Mouse (Mus musculus) embryonic facial prominence, embryonic 10.5 days (tissue): ENCODE results near the gene Dock8. TPM values are rescaled to one million over a fixed set of nuclear protein-coding genes. Genes with fewer than 3 reads are reported as not detected.

Experiments used
- DNase-seq: peaks from one replicate; pipeline ENCODE4 v3.0.0-alpha.2; 2017; ENCODE audit warnings: low spot score
- H3K27ac ChIP-seq: fragments of 300-500 bp; sonication (generic); replicated peaks from 2 replicates; pipeline ENCODE4 v1.5.1; 2016; ENCODE audit warnings: mild to moderate bottlenecking
- H3K27me3 ChIP-seq: fragments of 300-500 bp; sonication (generic); replicated peaks from 2 replicates; pipeline ENCODE4 v1.6.1; 2016; ENCODE audit warnings: low read depth, mild to moderate bottlenecking; ENCODE audit not compliant: poor library complexity, severe bottlenecking
- H3K36me3 ChIP-seq: fragments of 300-500 bp; sonication (generic); replicated peaks from 2 replicates; pipeline ENCODE4 v1.6.1; 2016; ENCODE audit warnings: mild to moderate bottlenecking, moderate library complexity
- H3K4me1 ChIP-seq: fragments of 300-500 bp; sonication (generic); 2 replicates; pipeline ENCODE4 v1.6.1; 2016
- H3K4me3 ChIP-seq: fragments of 300-500 bp; sonication (generic); 2 replicates; pipeline ENCODE4 v1.5.1; 2016; ENCODE audit warnings: mild to moderate bottlenecking, moderate library complexity
- H3K9me3 ChIP-seq: fragments of 300-500 bp; sonication (generic); 2 replicates; pipeline ENCODE4 v1.6.1; 2016; ENCODE audit warnings: mild to moderate bottlenecking
- WGBS: fragments of 180-500 bp; shearing (Covaris S2); methylation state at CpG from one replicate; pipeline ENCODE4 v1.1.7; 2016; 5-methylcytosine and 5-hydroxymethylcytosine counted together
- polyA plus RNA-seq: library from polyadenylated mRNA; unstranded; fragments of >200 nt; fragmentation: Nextera tagmentation; extraction: Ambion mirVana; gene quantifications from 2 replicates; pipeline ENCODE4 v1.2.1, GENCODE M21; 2016

Gene Dock8
- polyA plus RNA-seq, 1 experiment from 2014 or later = 2.3 TPM

GRCm38 (mm10) chr19:25107417-25107816, 108.1 kb downstream of the Dock8 start:
- WGBS = 48% methylated on average over 4 of the region's 4 CpGs
- Histone ChIP-seq H3K27me3 (no peaks in the 10 kb centered on the region), H3K4me1 (no peaks in the 10 kb centered on the region), H3K27ac (no peak overlapping the region), H3K9me3 (no peaks in the 10 kb centered on the region), H3K4me3 (no peak overlapping the region), H3K36me3 (no peaks in the 10 kb centered on the region)
- no peak for DNase-seq

DNA sequence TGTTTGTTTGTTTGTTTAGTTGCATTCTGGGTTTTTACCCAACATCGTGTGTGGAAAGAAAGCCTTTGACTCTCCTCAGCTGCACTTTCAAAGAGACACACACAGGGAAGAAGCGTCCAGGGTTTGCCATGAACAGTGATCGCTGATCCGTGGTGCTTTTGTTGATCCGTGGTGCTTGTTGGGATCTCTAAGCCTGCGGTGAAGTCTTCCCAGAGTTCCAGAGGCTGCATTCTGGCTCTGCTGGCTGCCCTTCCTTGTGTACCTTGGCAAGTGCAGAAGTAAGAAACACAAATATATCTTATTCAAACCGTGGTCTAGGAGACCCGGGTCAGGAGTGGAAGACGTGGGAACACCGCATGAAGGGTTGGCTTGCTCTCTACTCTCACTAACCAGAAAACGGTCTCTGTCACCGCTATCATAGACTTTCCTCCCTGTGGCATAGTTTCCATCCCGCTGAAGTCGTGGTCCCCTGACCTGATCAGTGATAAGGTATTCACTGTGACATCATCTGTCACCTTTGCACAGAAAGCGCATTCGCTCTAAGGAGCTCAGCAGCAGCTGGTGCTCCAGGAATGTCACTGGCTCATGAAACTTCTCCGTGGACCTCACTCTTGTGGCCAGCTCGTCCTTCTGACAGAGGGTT, 112.4 kb downstream of the Dock8 start:
- H3K27me3 ChIP-seq = no peaks in the 10 kb centered on the region
- no peak overlapping the region for H3K27ac ChIP-seq
- no peaks in the 10 kb centered on the region for H3K9me3 ChIP-seq
- H3K36me3 ChIP-seq = no peaks in the 10 kb centered on the region
- H3K4me3 ChIP-seq = no peak overlapping the region
- no peaks in the 10 kb centered on the region for H3K4me1 ChIP-seq
- 83% methylated on average over 18 of the region's 18 CpGs for WGBS
- no peak for DNase-seq

DNA sequence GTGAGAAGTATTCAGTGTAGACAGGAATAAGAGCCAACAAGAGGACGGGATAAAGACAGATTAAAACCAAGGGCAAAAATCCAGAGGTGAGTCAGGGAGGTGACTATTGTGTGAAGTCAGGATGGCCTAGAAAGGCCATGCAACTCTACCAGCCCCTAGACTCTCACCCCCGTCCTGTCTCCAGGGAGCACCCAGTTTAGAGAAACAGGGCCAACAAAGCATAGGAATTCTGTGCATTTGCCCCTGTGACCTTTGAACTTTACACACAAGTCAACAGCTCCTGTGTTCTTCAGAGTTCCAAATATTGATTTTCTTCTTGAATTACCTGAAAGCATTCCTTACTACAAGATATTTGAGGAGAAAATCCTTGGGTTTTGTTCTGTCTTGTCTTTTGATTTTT, 117.6 kb downstream of the Dock8 start:
- WGBS = 55% methylated on average over 2 of the region's 2 CpGs
- H3K27me3 ChIP-seq = no peaks in the 10 kb centered on the region
- no peaks in the 10 kb centered on the region for H3K9me3 ChIP-seq
- H3K27ac ChIP-seq = no peak overlapping the region
- H3K36me3 ChIP-seq = no peaks in the 10 kb centered on the region
- no peak overlapping the region for H3K4me3 ChIP-seq
- 0 out of 2 replicates have a peak, but pooled peaks cover 3% of the 10 kb centered on the region for H3K4me1 ChIP-seq
- no peak for DNase-seq

GRCm38 (mm10) chr19:25122417-25122816, 123.1 kb downstream of the Dock8 start:
- no peaks in the 10 kb centered on the region for H3K36me3 ChIP-seq
- no peak for DNase-seq
- H3K4me1 ChIP-seq = 0 out of 2 replicates have a peak, but pooled peaks cover 5% of the 10 kb centered on the region
- H3K27ac ChIP-seq = no peak overlapping the region
- 83% methylated on average over 8 of the region's 8 CpGs for WGBS
- no peaks in the 10 kb centered on the region for H3K9me3 ChIP-seq
- H3K4me3 ChIP-seq = no peak overlapping the region
- H3K27me3 ChIP-seq = no peaks in the 10 kb centered on the region

- Histone ChIP-seq H3K4me1 (0 out of 2 replicates have a peak, but pooled peaks cover 5% of the 10 kb centered on the region), H3K9me3 (no peaks in the 10 kb centered on the region), H3K27ac (no peak overlapping the region), H3K4me3 (no peak overlapping the region), H3K27me3 (no peaks in the 10 kb centered on the region), H3K36me3 (no peaks in the 10 kb centered on the region)
- no peak for DNase-seq
- 82% methylated on average over 13 of the region's 13 CpGs for WGBS
Observed at GRCm38 (mm10) chr19:25123031-25123430, 123.7 kb downstream of the Dock8 start.

- no peak for DNase-seq
- WGBS = 87% methylated on average over 5 of the region's 5 CpGs
- H3K4me1 ChIP-seq = 0 out of 2 replicates have a peak, but pooled peaks cover 5% of the 10 kb centered on the region
- no peaks in the 10 kb centered on the region for H3K36me3 ChIP-seq
- H3K9me3 ChIP-seq = no peaks in the 10 kb centered on the region
- H3K27ac ChIP-seq = no peak overlapping the region
- H3K4me3 ChIP-seq = no peak overlapping the region
- H3K27me3 ChIP-seq = no peaks in the 10 kb centered on the region
Observed at GRCm38 (mm10) chr19:25123461-25123860, 124.1 kb downstream of the Dock8 start.

- Histone ChIP-seq H3K4me3 (no peak overlapping the region), H3K36me3 (no peaks in the 10 kb centered on the region), H3K27me3 (no peaks in the 10 kb centered on the region), H3K9me3 (no peaks in the 10 kb centered on the region), H3K27ac (no peak overlapping the region), H3K4me1 (no peaks in the 10 kb centered on the region)
- 15% methylated on average over 4 of the region's 4 CpGs for WGBS
- no peak for DNase-seq
Observed at GRCm38 (mm10) chr19:25132322-25132721, 133.0 kb downstream of the Dock8 start.

DNA sequence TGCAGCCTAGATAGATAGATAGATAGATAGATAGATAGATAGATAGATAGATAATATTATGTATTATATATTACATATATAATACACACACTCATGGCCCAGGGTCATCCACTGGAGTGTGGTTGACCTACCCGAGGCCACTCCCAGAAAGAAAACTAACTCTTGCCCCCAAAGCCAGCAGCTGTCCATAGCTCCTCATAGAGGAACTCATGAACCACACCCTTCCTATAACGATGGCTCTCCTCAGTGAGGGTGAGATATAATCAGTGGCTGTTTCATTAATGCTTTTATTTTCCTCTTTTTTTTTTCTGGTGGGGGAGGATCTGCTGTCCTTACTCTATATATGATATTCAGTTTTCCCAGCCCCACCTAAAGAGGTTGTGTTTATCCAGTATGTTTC, 134.6 kb downstream of the Dock8 start:
- Histone ChIP-seq H3K4me1 (0 out of 2 replicates have a peak, but pooled peaks cover 4% of the 10 kb centered on the region), H3K27me3 (no peaks in the 10 kb centered on the region), H3K9me3 (no peaks in the 10 kb centered on the region), H3K4me3 (no peak overlapping the region), H3K36me3 (no peaks in the 10 kb centered on the region), H3K27ac (no peak overlapping the region)
- DNase-seq = no peak
- 85% methylated on average over 2 of the region's 2 CpGs for WGBS

- WGBS = 69% methylated on average over 1 of the region's 1 CpGs
- Histone ChIP-seq H3K9me3 (no peaks in the 10 kb centered on the region), H3K36me3 (no peaks in the 10 kb centered on the region), H3K27me3 (no peaks in the 10 kb centered on the region), H3K4me1 (0 out of 2 replicates have a peak, but pooled peaks cover 4% of the 10 kb centered on the region), H3K27ac (no peak overlapping the region; the same call in 1 of the 2 replicates), H3K4me3 (no peak overlapping the region)
- DNase-seq = no peak
Observed at GRCm38 (mm10) chr19:25136171-25136570, 136.8 kb downstream of the Dock8 start.

- Histone ChIP-seq H3K4me1 (0 out of 2 replicates have a peak, but pooled peaks cover 4% of the 10 kb centered on the region), H3K27me3 (no peaks in the 10 kb centered on the region), H3K9me3 (no peaks in the 10 kb centered on the region), H3K27ac (no peak overlapping the region), H3K36me3 (no peaks in the 10 kb centered on the region), H3K4me3 (no peak overlapping the region)
- no peak for DNase-seq
- WGBS = 82% methylated on average over 16 of the region's 16 CpGs
Observed at GRCm38 (mm10) chr19:25137907-25138820, 138.8 kb downstream of the Dock8 start.

DNA sequence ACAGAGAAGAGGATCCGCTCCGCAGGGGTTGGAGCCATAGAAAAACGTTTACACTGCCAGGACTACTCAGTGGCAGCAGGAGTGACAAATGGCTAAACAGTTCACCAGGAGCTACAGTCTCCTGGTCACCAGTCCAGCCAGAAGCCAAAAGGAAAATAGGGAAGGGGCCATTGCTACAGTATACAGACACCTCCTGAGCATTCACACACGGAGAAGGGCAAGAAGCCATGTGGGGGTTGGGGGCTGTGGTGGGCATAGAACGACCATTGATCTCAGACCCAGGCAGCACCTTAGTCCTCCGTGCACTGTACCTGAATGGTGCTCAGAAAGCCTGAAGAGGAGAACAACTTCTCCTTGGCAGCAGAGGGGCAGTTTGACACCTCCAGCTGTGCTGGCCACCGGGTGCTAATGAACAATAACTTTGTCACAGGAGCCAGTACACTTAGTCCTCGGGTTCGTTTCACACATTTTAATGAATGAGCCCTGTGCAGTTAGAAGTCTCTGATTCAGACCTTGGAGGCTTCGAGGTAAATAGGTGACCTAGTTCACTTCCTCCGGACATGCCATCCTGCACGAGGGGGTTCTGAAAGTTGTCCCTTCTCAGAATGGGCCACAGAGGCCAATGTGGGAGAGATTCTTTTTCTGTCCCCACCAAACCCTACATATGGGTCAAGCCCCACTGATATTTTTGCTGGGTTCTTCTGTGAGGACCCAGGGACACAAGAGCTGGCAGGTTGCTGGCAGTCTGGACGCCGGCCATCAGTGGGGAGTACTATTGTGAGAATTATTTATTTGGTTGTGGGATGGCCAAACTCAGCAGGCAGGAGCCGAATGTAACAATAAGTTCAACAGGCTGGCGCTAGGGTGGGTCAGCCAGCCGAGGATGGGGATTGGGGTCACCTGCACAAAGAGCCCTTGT, 145.0 kb downstream of the Dock8 start:
- no peaks in the 10 kb centered on the region for H3K36me3 ChIP-seq
- H3K27ac ChIP-seq = no peak overlapping the region

GRCm38 (mm10) chr19:25145116-25145515, 145.8 kb downstream of the Dock8 start:
- H3K4me3 ChIP-seq = no peak overlapping the region
- peaks cover 11% of the 10 kb centered on the region for H3K4me1 ChIP-seq
- H3K36me3 ChIP-seq = no peaks in the 10 kb centered on the region
- H3K9me3 ChIP-seq = no peaks in the 10 kb centered on the region
- H3K27ac ChIP-seq = no peak overlapping the region
- H3K27me3 ChIP-seq = peaks cover 6% of the 10 kb centered on the region; the same call in 1 of the 2 replicates
- WGBS = 53% methylated on average over 5 of the region's 5 CpGs
- no peak for DNase-seq

More for the DNA sequence above, 145.0 kb downstream of the Dock8 start:
- H3K4me3 ChIP-seq = no peak overlapping the region
- H3K9me3 ChIP-seq = no peaks in the 10 kb centered on the region
- no peak for DNase-seq
- H3K27me3 ChIP-seq = peaks cover 6% of the 10 kb centered on the region; the same call in 1 of the 2 replicates
- WGBS = 52% methylated on average over 17 of the region's 17 CpGs
- H3K4me1 ChIP-seq = peaks cover 5% of the 10 kb centered on the region; the same call in 1 of the 2 replicates
